Mouse (Mus musculus) MEL (cell line): ENCODE data around the gene Arap1.

Source experiments
- CTCF ChIP-seq, 3 experiments: IDR thresholded peaks in 2 of 3; conservative IDR thresholded peaks in 1 of 3; 2 replicates each; pipeline ENCODE4 v1.5.1; 2011 to 2012; ENCODE audit warnings: low read length in 3 of 3, low read depth in 2 of 3, mild to moderate bottlenecking in 2 of 3, improper control_type of control experiment in 1 of 3, inconsistent platforms in 1 of 3, mixed read lengths in 1 of 3, moderate library complexity in 1 of 3; ENCODE audit not compliant: control insufficient read depth in 1 of 3, insufficient read depth in 1 of 3, poor library complexity in 1 of 3, severe bottlenecking in 1 of 3
- ELF1 ChIP-seq: IDR thresholded peaks from 2 replicates; pipeline ENCODE4 v1.6.1; 2014; ENCODE audit warnings: low read depth, mild to moderate bottlenecking, inconsistent platforms, low read length, improper control_type of control experiment, moderate library complexity

DNA sequence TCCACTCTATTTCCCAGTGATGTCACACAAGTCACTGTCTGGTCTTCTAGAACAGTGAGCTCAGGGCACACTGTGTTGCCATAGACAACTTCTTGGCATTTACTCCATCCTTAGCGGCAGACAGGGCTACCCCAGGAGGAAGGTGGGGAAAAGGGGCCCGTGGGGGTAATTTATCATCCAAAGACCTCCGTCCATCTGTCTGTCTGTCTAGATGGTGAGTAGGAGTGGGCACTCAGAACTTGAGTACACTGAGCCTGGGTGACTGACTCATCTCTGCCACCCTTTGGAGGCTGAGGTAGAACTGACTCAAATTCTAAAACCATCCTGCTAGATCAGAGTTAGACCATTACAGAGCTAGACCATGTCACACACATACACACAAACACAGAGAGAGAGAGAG lies 30.9 kb upstream of the Arap1 start, which contains the start of gene Stard10:
- no peak for TF ChIP-seq ELF1
- no peak for TF ChIP-seq CTCF (IDR thresholded peaks at IDR 0.05 in 2 of 3, conservative IDR thresholded peaks at IDR 0.05 in 1 of 3; ENCODE audit: control insufficient read depth in 1 of 3, insufficient read depth in 1 of 3, low read depth in 2 of 3, low read length in 3 of 3, poor library complexity in 1 of 3, severe bottlenecking in 1 of 3)
